In genomic region chr9:67884095-67884494, GRCm38 (mm10) we compare ENCODE assay signal across 25 mouse cellular contexts. TPM values are rescaled to one million over a fixed set of nuclear protein-coding genes. Genes with fewer than 3 reads are reported as not detected.
A peak's percentile ranks its signal among the peaks of the same experiment; 100 is the strongest.
DNase-seq lines count a peak whose midpoint lies in the region; ATAC-seq lines count a peak whose summit lies in the region.
"Had no signal": no experiment of that assay in that cellular context is flagged by ENCODE, and none has a peak within 500 bp of the region (broad histone marks: within the 10 kb centered on the region; RNA-seq: fewer than 3 reads in every experiment).

No protein-coding gene starts in this region.

- H3K4me3 ChIP-seq in heart, embryonic 15.5 days = no peak overlapping the region
- H3K4me3 ChIP-seq: embryonic facial prominence, embryonic 13.5 days; forebrain, embryonic 12.5 days; hindbrain, embryonic 13.5 days had no signal

- 44% methylated on average over 3 of the region's 3 CpGs for WGBS in heart, embryonic 15.5 days

- peaks cover 3% of the 10 kb centered on the region; the same call in 1 of the 2 replicates for H3K4me1 ChIP-seq in heart, embryonic 15.5 days (replicated peaks)
- H3K4me1 ChIP-seq: embryonic facial prominence, embryonic 13.5 days; forebrain, embryonic 12.5 days; hindbrain, embryonic 13.5 days had no signal

- H3K36me3 ChIP-seq in heart, embryonic 15.5 days = peaks cover 17% of the 10 kb centered on the region

- H3K4me2 ChIP-seq in heart, embryonic 15.5 days = no peak overlapping the region
- H3K4me2 ChIP-seq: embryonic facial prominence, embryonic 13.5 days; forebrain, embryonic 12.5 days; hindbrain, embryonic 13.5 days had no signal

- H3K9ac ChIP-seq in heart, embryonic 15.5 days = no peak overlapping the region
- H3K9ac ChIP-seq: embryonic facial prominence, embryonic 13.5 days; forebrain, embryonic 12.5 days; hindbrain, embryonic 13.5 days had no signal

- no peak for ATAC-seq in heart, embryonic 15.5 days (replicated peaks; ENCODE audit: insufficient number of reproducible peaks, insufficient read depth, low FRiP score, low read depth)
- peak; percentile 34 for ATAC-seq in activated CD4-positive, CD25-positive, alpha-beta regulatory T cell, adult 4 months
- ATAC-seq in frontal cortex, adult (ENCODE audit: low TSS enrichment) = no peak
- ATAC-seq: forebrain, embryonic 16.5 days; hindbrain, postnatal 0 days; intestine, embryonic 16.5 days had no signal

- H3K27me3 ChIP-seq in heart, embryonic 15.5 days = no peaks in the 10 kb centered on the region
- H3K27me3 ChIP-seq: embryonic facial prominence, embryonic 13.5 days; forebrain, embryonic 12.5 days; hindbrain, embryonic 13.5 days had no signal

- peak overlapping the region; percentile 3; the same call in 1 of the 2 replicates for H3K27ac ChIP-seq in heart, embryonic 15.5 days
- H3K27ac ChIP-seq: embryonic facial prominence, embryonic 13.5 days; forebrain, embryonic 12.5 days; hindbrain, embryonic 13.5 days; hindbrain, postnatal 0 days; kidney, postnatal 0 days had no signal

- no peak for DNase-seq in heart, postnatal 36 days
- DNase-seq in 416B (ENCODE audit: low read depth) = peak; percentile 58
- DNase-seq in CD4-positive helper T cell, adult 2 months (ENCODE audit: low read depth, low spot score) = peak; percentile 7
- no peak for DNase-seq in cerebellum, adult 8-10 months
- DNase-seq: adrenal gland, postnatal 14 days; B cell, adult 2 months; cerebellum, adult 11-12 months; cerebellum, adult 9-11 months; cerebellum, postnatal 36 days; gastrocnemius, postnatal 14 days; kidney, adult 2 months had no signal

- intact Hi-C loops in heart, postnatal 36 days (cut with DNase I) = no loop called here

- H3K9me3 ChIP-seq in heart, embryonic 15.5 days (replicated peaks) = no peaks in the 10 kb centered on the region
- H3K9me3 ChIP-seq: embryonic facial prominence, embryonic 13.5 days; forebrain, embryonic 12.5 days; hindbrain, embryonic 13.5 days had no signal

RNA-seq across cellular contexts. Expression of gene Vps13c, which starts 43.9 kb away (rescaled TPM):
- polyA plus RNA-seq in heart, embryonic 15.5 days (2015; fragmentation: Nextera tagmentation; extraction: Ambion mirVana) = 3.6 and 4.7 TPM in 2 replicates
- 10 to 100 TPM; 48.0 to 48.6 TPM for total RNA-seq in heart, postnatal 36 days (2021)
- polyA plus RNA-seq in activated CD4-positive, CD25-positive, alpha-beta regulatory T cell, adult 4 months (2017; shearing (Covaris generic)) = 10 to 100 TPM; 16.6 to 17.6 TPM

RNA-seq across cellular contexts. Expression of gene C2cd4a, which starts 52.0 kb away (rescaled TPM):
- polyA plus RNA-seq in heart, embryonic 15.5 days (2015; fragmentation: Nextera tagmentation; extraction: Ambion mirVana) = 0.09 TPM in 1 of 2 replicates, not detected in the other
- total RNA-seq in heart, postnatal 36 days (2021) = not detected
- polyA plus RNA-seq in activated CD4-positive, CD25-positive, alpha-beta regulatory T cell, adult 4 months (2017; shearing (Covaris generic)) = not detected
- total RNA-seq: adrenal gland, postnatal 14 days; ES-E14; gastrocnemius, adult 18-20 months; hematopoietic stem cell, adult 5-6 weeks had no signal
- polyA plus RNA-seq: forebrain, embryonic 12.5 days; forebrain, embryonic 16.5 days; gonadal fat pad, adult 2 months had no signal

Comparison
In these comparisons a context has a peak if more than half of its experiments do, and no peak if none do; other contexts are left out.
1. DNase-seq: peak in 416B (single experiment) and CD4-positive helper T cell, adult 2 months (single experiment); none in heart, postnatal 36 days (0 of 2) and cerebellum, adult 8-10 months (single experiment).